Mouse (Mus musculus): ENCODE data around the gene Spag6l.
"Not testable (repeated sequence)": the region's sequence is repeated elsewhere in the genome, so short reads cannot be mapped to it uniquely, and the experiment has no call there.

Gene Spag6l

GRCm38 (mm10) chr16:16828757-16829615 is at the start of gene Spag6l:
Gene Spag6l, minus strand, starts transcription at chr16:16829456.
- no peak for DNase-seq

GRCm38 (mm10) chr16:16879025-16879424 is 49.8 kb upstream of the Spag6l start:
- DNase-seq: no peak

GRCm38 (mm10) chr16:16870617-16871331 is 41.5 kb upstream of the Spag6l start, which contains the start of the genes Top3b and Vpreb1:
Gene Top3b, plus strand, starts transcription at chr16:16870736.
Gene Vpreb1, minus strand, starts transcription at chr16:16870843.
- DNase-seq: peak; percentile 90

GRCm38 (mm10) chr16:16870241-16870616 is 41.0 kb upstream of the Spag6l start:
- DNase-seq: no peak

GRCm38 (mm10) chr16:16865696-16866561 is 36.7 kb upstream of the Spag6l start:
- DNase-seq: peak; percentile 0

GRCm38 (mm10) chr16:16865217-16865616 is 36.0 kb upstream of the Spag6l start:
- peak; percentile 1 for DNase-seq

- DNase-seq: no peak
Observed at GRCm38 (mm10) chr16:16863978-16864377, 34.7 kb upstream of the Spag6l start, which contains the start of gene Igll1. Gene Igll1, minus strand, starts transcription at chr16:16863985.

- DNase-seq: no peak
Observed at GRCm38 (mm10) chr16:16862288-16862687, 33.0 kb upstream of the Spag6l start.

- no peak for DNase-seq
Observed at GRCm38 (mm10) chr16:16856731-16857476, 27.6 kb upstream of the Spag6l start.

GRCm38 (mm10) chr16:16856054-16856453 is 26.8 kb upstream of the Spag6l start:
- not testable (repeated sequence) for DNase-seq

GRCm38 (mm10) chr16:16855541-16855940 is 26.3 kb upstream of the Spag6l start:
- no peak for DNase-seq

- no peak for DNase-seq
Observed at GRCm38 (mm10) chr16:16854836-16855235, 25.6 kb upstream of the Spag6l start.

GRCm38 (mm10) chr16:16852411-16852810 is 23.2 kb upstream of the Spag6l start:
- no peak for DNase-seq

- no peak for DNase-seq
Observed at GRCm38 (mm10) chr16:16849196-16849595, 19.9 kb upstream of the Spag6l start.

- DNase-seq: no peak
Observed at GRCm38 (mm10) chr16:16829671-16830070, 415 bp upstream of the Spag6l start.

GRCm38 (mm10) chr16:16826223-16826622 is 3.0 kb downstream of the Spag6l start:
- DNase-seq: no peak

- no peak for DNase-seq
Observed at GRCm38 (mm10) chr16:16825476-16825875, 3.8 kb downstream of the Spag6l start.

GRCm38 (mm10) chr16:16806325-16806724 is 22.9 kb downstream of the Spag6l start:
- no peak for DNase-seq
